18 mouse cellular contexts compared by ENCODE assay signal in the genomic region with DNA sequence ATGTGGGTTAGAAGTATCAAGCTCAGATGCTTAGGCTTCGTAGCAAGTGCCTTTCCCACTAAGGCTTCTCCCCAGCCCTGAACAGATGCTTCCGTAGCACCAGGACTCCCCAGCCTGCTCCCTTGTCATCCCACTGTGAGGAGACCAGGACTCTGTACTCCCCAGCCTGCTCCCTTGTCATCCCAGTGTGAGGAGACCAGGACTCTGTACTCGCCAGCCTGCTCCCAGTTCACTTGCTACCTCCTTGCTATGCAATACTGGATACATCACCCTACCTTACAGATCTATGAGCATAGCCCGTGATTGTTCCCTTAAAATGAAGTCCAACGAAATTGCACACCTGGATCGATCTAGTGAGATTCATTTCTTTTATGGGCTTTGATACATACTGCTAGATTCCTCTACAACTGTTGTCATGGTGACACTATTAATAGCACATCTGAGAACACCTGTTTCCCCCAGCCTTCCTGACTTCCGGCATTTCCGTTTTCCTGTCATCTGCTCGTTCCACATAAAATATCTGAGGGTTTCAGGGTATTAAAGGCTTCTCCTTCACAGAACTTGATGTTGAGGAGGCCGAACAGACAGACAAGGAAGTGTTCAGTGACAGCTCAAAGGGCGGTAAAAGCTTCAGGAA. TPM values are rescaled to one million over a fixed set of nuclear protein-coding genes. Genes with fewer than 3 reads are reported as not detected.
DNase-seq lines count a peak whose midpoint lies in the region; ATAC-seq lines count a peak whose summit lies in the region.
"Had no signal": no experiment of that assay in that cellular context is flagged by ENCODE, and none has a peak within 500 bp of the region (broad histone marks: within the 10 kb centered on the region; RNA-seq: fewer than 3 reads in every experiment).

No protein-coding gene starts in this region.

- H3K4me2 ChIP-seq in forebrain, embryonic 14.5 days (ENCODE audit: low read length), result no peak overlapping the region
- H3K4me2 ChIP-seq in forebrain, embryonic 12.5 days, result no peak overlapping the region
- no peak overlapping the region for H3K4me2 ChIP-seq in kidney, embryonic 16.5 days (replicated peaks; ENCODE audit: low read depth, low read length)
- no peak overlapping the region for H3K4me2 ChIP-seq in neural tube, embryonic 13.5 days
- H3K4me2 ChIP-seq: lung, embryonic 15.5 days had no signal

- no peak overlapping the region for H3K4me3 ChIP-seq in forebrain, embryonic 14.5 days (ENCODE audit: low read depth, low read length)
- H3K4me3 ChIP-seq in forebrain, embryonic 12.5 days (replicated peaks), result no peak overlapping the region
- H3K4me3 ChIP-seq in kidney, embryonic 16.5 days (ENCODE audit: low read length), result no peak overlapping the region
- H3K4me3 ChIP-seq in neural tube, embryonic 13.5 days, result no peak overlapping the region
- H3K4me3 ChIP-seq: heart, embryonic 10.5 days; lung, embryonic 15.5 days; myocyte had no signal

- intact Hi-C loops in left cerebral cortex, postnatal 10 days (cut with DNase I), result no loop called here

- H3K36me3 ChIP-seq in forebrain, embryonic 14.5 days (ENCODE audit: control insufficient read depth, insufficient read depth, low read length), result peaks cover 16% of the 10 kb centered on the region; the same call in 1 of the 2 replicates
- peaks cover 10% of the 10 kb centered on the region for H3K36me3 ChIP-seq in forebrain, embryonic 12.5 days (replicated peaks)
- peaks cover 10% of the 10 kb centered on the region for H3K36me3 ChIP-seq in kidney, embryonic 16.5 days (ENCODE audit: insufficient read depth, low read length)
- peaks cover 19% of the 10 kb centered on the region for H3K36me3 ChIP-seq in neural tube, embryonic 13.5 days

- no peaks in the 10 kb centered on the region for H3K4me1 ChIP-seq in forebrain, embryonic 14.5 days (ENCODE audit: control insufficient read depth, insufficient read depth, low read length)
- no peaks in the 10 kb centered on the region for H3K4me1 ChIP-seq in forebrain, embryonic 12.5 days
- H3K4me1 ChIP-seq in kidney, embryonic 16.5 days (ENCODE audit: insufficient read depth, low read length), result no peaks in the 10 kb centered on the region
- no peaks in the 10 kb centered on the region for H3K4me1 ChIP-seq in neural tube, embryonic 13.5 days (replicated peaks)
- H3K4me1 ChIP-seq: heart, embryonic 10.5 days; lung, embryonic 15.5 days had no signal

- no peaks in the 10 kb centered on the region for H3K9me3 ChIP-seq in forebrain, embryonic 14.5 days (replicated peaks; ENCODE audit: control insufficient read depth, low read length)
- H3K9me3 ChIP-seq in forebrain, embryonic 12.5 days, result no peaks in the 10 kb centered on the region
- no peaks in the 10 kb centered on the region for H3K9me3 ChIP-seq in kidney, embryonic 16.5 days (ENCODE audit: low read length)
- no peaks in the 10 kb centered on the region for H3K9me3 ChIP-seq in neural tube, embryonic 13.5 days
- H3K9me3 ChIP-seq: heart, embryonic 10.5 days; lung, embryonic 15.5 days had no signal

- H3K27me3 ChIP-seq in forebrain, embryonic 14.5 days (replicated peaks; ENCODE audit: control insufficient read depth, insufficient read depth, low read length), result no peaks in the 10 kb centered on the region
- no peaks in the 10 kb centered on the region for H3K27me3 ChIP-seq in forebrain, embryonic 12.5 days
- 0 out of 2 replicates have a peak, but pooled peaks cover 3% of the 10 kb centered on the region for H3K27me3 ChIP-seq in kidney, embryonic 16.5 days (ENCODE audit: insufficient read depth, low read length)
- no peaks in the 10 kb centered on the region for H3K27me3 ChIP-seq in neural tube, embryonic 13.5 days
- H3K27me3 ChIP-seq: lung, embryonic 15.5 days; Patski had no signal

- DNase-seq in forebrain, embryonic 14.5 days (ENCODE audit: low spot score), result no peak
- no peak for DNase-seq in kidney, adult 18-20 months
- DNase-seq in neural tube, embryonic 10.5 days (ENCODE audit: extremely low spot score, low spot score), result no peak
- DNase-seq in natural killer cell, adult 2 months (ENCODE audit: low spot score in 2 of 2), result no peak
- no peak for DNase-seq in left cerebral cortex, postnatal 10 days (ENCODE audit: extremely low spot score in 1 of 2, low spot score in 2 of 2)
- DNase-seq: B cell, adult 2 months; cerebellum, adult 11 months; gastrocnemius, postnatal 14 days; heart, postnatal 4 days; kidney, adult 2 months; layer of hippocampus, adult 9-11 months had no signal

- H3K9ac ChIP-seq in forebrain, embryonic 14.5 days (ENCODE audit: low read length), result no peak overlapping the region
- no peak overlapping the region for H3K9ac ChIP-seq in forebrain, embryonic 12.5 days
- H3K9ac ChIP-seq in kidney, embryonic 16.5 days (replicated peaks; ENCODE audit: low read length), result no peak overlapping the region
- H3K9ac ChIP-seq in neural tube, embryonic 13.5 days, result no peak overlapping the region
- H3K9ac ChIP-seq: lung, embryonic 15.5 days had no signal

- 80% methylated on average over 11 of the region's 11 CpGs for WGBS in forebrain, embryonic 14.5 days
- 78% methylated on average over 11 of the region's 11 CpGs for WGBS in forebrain, embryonic 12.5 days
- 51% methylated on average over 11 of the region's 11 CpGs for WGBS in kidney, embryonic 16.5 days
- WGBS in neural tube, embryonic 13.5 days, result 75% methylated on average over 11 of the region's 11 CpGs

- ATAC-seq in forebrain, embryonic 14.5 days, result peak; percentile 30; the same call in 1 of the 2 replicates
- no peak for ATAC-seq in forebrain, embryonic 12.5 days (ENCODE audit: low FRiP score)
- ATAC-seq in kidney, embryonic 16.5 days (ENCODE audit: low FRiP score, low TSS enrichment), result peak; percentile 65
- 0 out of 2 replicates have a peak, but pooled peaks have one; percentile 27 for ATAC-seq in neural tube, embryonic 13.5 days (ENCODE audit: low read depth)
- ATAC-seq: Patski had no signal

- H3K27ac ChIP-seq in forebrain, embryonic 14.5 days (ENCODE audit: low read depth, low read length), result no peak overlapping the region
- H3K27ac ChIP-seq in forebrain, embryonic 12.5 days, result no peak overlapping the region
- no peak overlapping the region for H3K27ac ChIP-seq in kidney, embryonic 16.5 days (ENCODE audit: low read length)
- no peak overlapping the region for H3K27ac ChIP-seq in neural tube, embryonic 13.5 days (replicated peaks)
- H3K27ac ChIP-seq: heart, embryonic 10.5 days; lung, embryonic 15.5 days had no signal

RNA-seq across cellular contexts. Expression of a gene that starts 23.0 kb away (rescaled TPM):
- 29.9 and 31.4 TPM in 2 replicates for polyA plus RNA-seq in forebrain, embryonic 14.5 days (2014; fragmentation: Nextera tagmentation; extraction: Ambion mirVana)
- polyA plus RNA-seq in forebrain, embryonic 12.5 days (2016; fragmentation: Nextera tagmentation; extraction: Ambion mirVana), result 22.0 and 22.4 TPM in 2 replicates
- 21.5 and 22.0 TPM in 2 replicates for polyA plus RNA-seq in kidney, embryonic 16.5 days (2015; fragmentation: Nextera tagmentation; extraction: Ambion mirVana)
- 33.0 and 36.1 TPM in 2 replicates for polyA plus RNA-seq in neural tube, embryonic 13.5 days (2015; fragmentation: Nextera tagmentation; extraction: Ambion mirVana)
- total RNA-seq in left cerebral cortex, postnatal 10 days (2021), result 10 to 100 TPM; 62.4 to 67.1 TPM

RNA-seq across cellular contexts. Expression of a gene that starts 23.1 kb away (rescaled TPM):
- 22.2 and 23.1 TPM in 2 replicates for polyA plus RNA-seq in forebrain, embryonic 14.5 days (2014; fragmentation: Nextera tagmentation; extraction: Ambion mirVana)
- polyA plus RNA-seq in forebrain, embryonic 12.5 days (2016; fragmentation: Nextera tagmentation; extraction: Ambion mirVana), result 20.3 and 24.2 TPM in 2 replicates
- polyA plus RNA-seq in kidney, embryonic 16.5 days (2015; fragmentation: Nextera tagmentation; extraction: Ambion mirVana), result 30.8 and 31.4 TPM in 2 replicates
- 15.0 and 18.9 TPM in 2 replicates for polyA plus RNA-seq in neural tube, embryonic 13.5 days (2015; fragmentation: Nextera tagmentation; extraction: Ambion mirVana)
- total RNA-seq in left cerebral cortex, postnatal 10 days (2021), result 10 to 100 TPM; 24.8 to 31.7 TPM
